Mouse (Mus musculus) ES-E14 (cell line): Measurements from ENCODE around the gene Map7d1.

ENCODE experiments used
- CHD2 ChIP-seq: IDR thresholded peaks from 2 replicates; pipeline ENCODE4 v1.6.1; 2014; ENCODE audit warnings: mild to moderate bottlenecking, low read depth, low read length, inconsistent platforms
- MAFK ChIP-seq: IDR thresholded peaks from 2 replicates; pipeline ENCODE4 v1.6.1; 2014; ENCODE audit warnings: mild to moderate bottlenecking, low read depth, low read length, inconsistent platforms; ENCODE audit not compliant: insufficient read depth
- ZC3H11A ChIP-seq: IDR thresholded peaks from 2 replicates; pipeline ENCODE4 v1.6.1; 2012; ENCODE audit warnings: low read depth, mild to moderate bottlenecking, inconsistent platforms, low read length, borderline replicate concordance
- ZNF384 ChIP-seq: IDR thresholded peaks from 2 replicates; pipeline ENCODE4 v1.6.1; 2012; ENCODE audit warnings: low read depth, low read length, inconsistent platforms

GRCm38 (mm10) chr4:126256967-126257881 lies 1.1 kb upstream of the Map7d1 start:
- no peak for TF ChIP-seq ZC3H11A
- TF ChIP-seq CHD2: no peak
- no peak for TF ChIP-seq ZNF384
- TF ChIP-seq MAFK: no peak
